Mouse (Mus musculus): ENCODE measurements around the gene Slc35e3. TPM values are rescaled to one million over a fixed set of nuclear protein-coding genes. Genes with fewer than 3 reads are reported as not detected.
A peak's percentile ranks its signal among the peaks of the same experiment; 100 is the strongest.

The Slc35e3 gene
- polyA plus RNA-seq, 1 experiment from 2014 or later: 3.7 TPM

DNA sequence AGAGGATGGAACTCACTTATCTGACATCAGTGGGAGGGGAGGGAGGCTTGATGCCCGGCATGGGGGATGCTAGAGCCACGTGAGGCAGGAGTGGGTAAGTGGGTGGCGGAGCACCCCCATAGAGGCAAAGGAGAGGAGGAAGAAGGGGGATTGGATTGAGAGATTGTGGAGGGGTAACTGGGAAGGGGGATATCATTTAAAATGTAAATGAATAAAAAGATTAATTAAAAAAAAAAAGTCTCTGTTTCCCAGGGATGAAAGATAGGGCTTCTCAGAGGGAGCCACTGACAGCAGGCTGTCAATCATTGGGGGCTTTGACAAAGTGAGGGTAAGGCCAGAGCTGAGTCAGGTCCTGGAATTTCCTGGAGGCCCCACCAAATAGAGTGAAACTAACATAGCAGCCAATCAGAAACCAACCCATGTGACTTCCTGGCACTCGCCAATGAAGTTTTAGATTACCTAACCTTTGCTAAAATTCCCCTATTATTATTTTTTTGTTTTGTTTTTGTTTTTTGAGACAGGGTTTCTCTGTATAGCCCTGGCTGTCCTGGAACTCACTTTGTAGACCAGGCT lies 31.2 kb downstream of the Slc35e3 start:
- Histone ChIP-seq H3K4me3 (ENCODE audit: low read depth, low read length) (no peak overlapping the region), H3K36me3 (replicated peaks; ENCODE audit: insufficient read depth, low read length) (no peaks in the 10 kb centered on the region), H3K27ac (ENCODE audit: low read depth) (no peak overlapping the region), H3K4me1 (ENCODE audit: insufficient read depth) (peaks cover 10% of the 10 kb centered on the region), H3K27me3 (ENCODE audit: insufficient read depth, low read length) (no peaks in the 10 kb centered on the region), H3K9ac (replicated peaks) (no peak overlapping the region), H3K4me2 (ENCODE audit: low read depth, low read length) (no peak overlapping the region), H3K9me3 (ENCODE audit: low read length) (no peaks in the 10 kb centered on the region)
- WGBS (ENCODE audit: insufficient replicate concordance): 57% methylated on average over 4 of the region's 4 CpGs
- DNase-seq: no peak
- ATAC-seq: no peak
- TF ChIP-seq CTCF (IDR thresholded peaks at IDR 0.05; ENCODE audit: low read depth): no peak
- TF ChIP-seq EP300 (IDR thresholded peaks at IDR 0.05; ENCODE audit: low read depth): no peak

DNA sequence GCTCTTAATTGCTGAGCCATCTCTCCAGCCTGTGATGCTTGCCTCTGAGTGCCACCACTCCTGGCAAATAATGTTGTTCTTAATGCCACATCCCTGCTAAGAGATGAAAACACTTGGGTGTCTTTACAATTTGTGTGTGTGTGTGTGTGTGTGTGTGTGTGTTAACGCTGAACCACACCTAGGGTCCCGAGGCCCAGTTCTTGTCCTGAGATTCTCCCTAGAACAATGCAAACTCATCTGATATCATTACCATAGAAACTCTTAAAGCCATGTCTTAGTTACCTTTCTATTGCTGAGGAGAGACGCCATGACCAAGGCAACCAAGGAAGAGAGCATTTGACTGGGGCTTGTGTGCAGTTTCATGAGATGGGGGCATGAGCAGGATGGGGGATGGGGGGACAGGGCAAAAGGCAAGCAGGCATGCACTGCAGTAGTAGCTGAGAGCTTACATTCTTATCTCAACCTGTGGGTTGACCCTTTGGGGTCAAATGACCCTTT lies 32.1 kb downstream of the Slc35e3 start:
- H3K36me3 ChIP-seq (replicated peaks; ENCODE audit: insufficient read depth, low read length): no peaks in the 10 kb centered on the region
- no peak overlapping the region for H3K9ac ChIP-seq (replicated peaks)
- H3K4me1 ChIP-seq (ENCODE audit: insufficient read depth): peaks cover 10% of the 10 kb centered on the region
- H3K27me3 ChIP-seq (ENCODE audit: insufficient read depth, low read length): no peaks in the 10 kb centered on the region
- 74% methylated on average over 3 of the region's 3 CpGs for WGBS (ENCODE audit: insufficient replicate concordance)
- no peak for DNase-seq
- H3K4me2 ChIP-seq (ENCODE audit: low read depth, low read length): no peak overlapping the region
- no peaks in the 10 kb centered on the region for H3K9me3 ChIP-seq (ENCODE audit: low read length)
- no peak for TF ChIP-seq CTCF (IDR thresholded peaks at IDR 0.05; ENCODE audit: low read depth)
- TF ChIP-seq EP300 (IDR thresholded peaks at IDR 0.05; ENCODE audit: low read depth): no peak
- H3K4me3 ChIP-seq (ENCODE audit: low read depth, low read length): no peak overlapping the region
- ATAC-seq: no peak
- H3K27ac ChIP-seq (ENCODE audit: low read depth): no peak overlapping the region

DNA sequence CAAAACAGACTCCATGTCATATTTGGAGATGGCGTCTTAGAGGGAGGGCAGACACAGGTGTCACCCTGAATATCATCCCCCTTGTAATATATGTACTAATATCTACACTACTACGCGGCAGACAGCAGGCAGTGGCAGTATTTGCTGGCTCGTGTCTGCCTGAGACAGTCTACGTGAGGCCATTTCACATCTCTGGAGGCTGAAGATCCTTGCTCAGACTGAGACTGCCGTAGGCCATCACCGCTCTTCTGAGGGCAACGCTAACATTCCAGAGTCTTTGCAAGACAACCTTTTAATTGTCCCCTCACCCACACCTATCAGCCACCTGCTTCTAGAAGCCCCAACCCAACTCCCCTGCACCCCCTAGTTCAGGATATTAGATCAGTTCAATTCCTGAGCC lies 32.7 kb downstream of the Slc35e3 start:
- no peak for ATAC-seq
- H3K27me3 ChIP-seq (ENCODE audit: insufficient read depth, low read length): no peaks in the 10 kb centered on the region
- H3K4me2 ChIP-seq (ENCODE audit: low read depth, low read length): no peak overlapping the region
- no peak for TF ChIP-seq EP300 (IDR thresholded peaks at IDR 0.05; ENCODE audit: low read depth)
- no peak for TF ChIP-seq CTCF (IDR thresholded peaks at IDR 0.05; ENCODE audit: low read depth)
- H3K4me3 ChIP-seq (ENCODE audit: low read depth, low read length): no peak overlapping the region
- H3K4me1 ChIP-seq (ENCODE audit: insufficient read depth): peaks cover 14% of the 10 kb centered on the region
- DNase-seq: no peak
- no peaks in the 10 kb centered on the region for H3K9me3 ChIP-seq (ENCODE audit: low read length)
- H3K36me3 ChIP-seq (replicated peaks; ENCODE audit: insufficient read depth, low read length): no peaks in the 10 kb centered on the region
- H3K9ac ChIP-seq (replicated peaks): no peak overlapping the region
- 84% methylated on average over 8 of the region's 8 CpGs for WGBS (ENCODE audit: insufficient replicate concordance)
- no peak overlapping the region for H3K27ac ChIP-seq (ENCODE audit: low read depth)

DNA sequence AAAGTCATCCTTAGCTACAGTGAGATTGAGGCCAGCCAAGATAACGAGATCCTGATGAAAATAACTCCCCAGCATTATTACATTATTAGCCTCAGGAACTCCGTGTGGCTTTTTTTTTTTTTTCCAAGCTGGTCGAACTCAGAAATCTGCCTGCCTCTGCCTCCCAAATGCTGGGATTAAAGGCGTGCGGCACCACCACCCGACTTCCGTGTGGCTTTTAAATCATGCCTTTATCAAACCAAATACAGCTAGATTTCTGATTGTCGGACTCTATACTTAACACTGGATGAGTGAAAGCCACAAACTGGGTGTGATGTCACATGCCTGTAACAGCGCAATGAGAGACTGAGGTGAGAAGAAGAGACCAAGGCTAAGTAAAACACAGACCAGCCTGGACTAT lies 33.3 kb downstream of the Slc35e3 start:
- DNase-seq (no peak), ATAC-seq (no peak)
- H3K36me3 ChIP-seq (replicated peaks; ENCODE audit: insufficient read depth, low read length): 0 out of 2 replicates have a peak, but pooled peaks cover under 1% of the 10 kb centered on the region
- H3K27me3 ChIP-seq (ENCODE audit: insufficient read depth, low read length): no peaks in the 10 kb centered on the region
- no peaks in the 10 kb centered on the region for H3K9me3 ChIP-seq (ENCODE audit: low read length)
- H3K4me3 ChIP-seq (ENCODE audit: low read depth, low read length): no peak overlapping the region
- TF ChIP-seq CTCF (IDR thresholded peaks at IDR 0.05; ENCODE audit: low read depth) (no peak), EP300 (IDR thresholded peaks at IDR 0.05; ENCODE audit: low read depth) (no peak)
- H3K9ac ChIP-seq (replicated peaks): no peak overlapping the region
- H3K27ac ChIP-seq (ENCODE audit: low read depth): no peak overlapping the region
- peaks cover 14% of the 10 kb centered on the region for H3K4me1 ChIP-seq (ENCODE audit: insufficient read depth)
- 79% methylated on average over 9 of the region's 9 CpGs for WGBS (ENCODE audit: insufficient replicate concordance)
- no peak overlapping the region for H3K4me2 ChIP-seq (ENCODE audit: low read depth, low read length)

DNA sequence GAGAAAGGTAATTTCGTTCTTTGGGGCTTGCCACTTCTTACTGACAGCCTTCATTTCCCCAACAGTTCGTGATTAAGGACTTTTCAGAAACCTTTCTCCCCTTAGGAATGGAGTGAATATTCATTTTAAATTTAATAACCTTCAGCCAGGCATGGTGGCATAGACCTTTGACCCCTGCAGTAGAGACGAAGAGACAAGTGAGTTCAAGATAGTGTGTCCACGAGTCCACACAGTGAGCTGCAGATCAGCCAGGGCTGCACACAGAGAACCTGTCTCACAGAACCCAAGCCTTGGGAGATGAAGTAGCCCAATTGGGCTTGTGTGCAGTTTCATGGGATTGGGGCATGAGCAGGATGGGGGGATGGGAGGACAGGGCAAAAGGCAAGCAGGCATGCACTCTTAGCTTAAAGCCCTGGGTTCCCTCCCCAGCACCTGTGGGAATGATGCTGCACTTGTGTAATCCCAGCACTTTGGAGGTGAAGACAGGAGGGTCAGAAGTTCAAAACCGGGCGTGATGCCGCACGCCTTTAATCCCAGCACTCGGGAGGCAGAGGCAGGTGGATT lies 33.9 kb downstream of the Slc35e3 start:
- 78% methylated on average over 9 of the region's 9 CpGs for WGBS (ENCODE audit: insufficient replicate concordance)
- no peak for DNase-seq
- TF ChIP-seq EP300 (IDR thresholded peaks at IDR 0.05; ENCODE audit: low read depth): no peak
- no peak for TF ChIP-seq CTCF (IDR thresholded peaks at IDR 0.05; ENCODE audit: low read depth)
- Histone ChIP-seq H3K9ac (replicated peaks) (no peak overlapping the region), H3K4me1 (ENCODE audit: insufficient read depth) (peaks cover 15% of the 10 kb centered on the region), H3K4me2 (ENCODE audit: low read depth, low read length) (no peak overlapping the region), H3K27me3 (ENCODE audit: insufficient read depth, low read length) (no peaks in the 10 kb centered on the region), H3K36me3 (replicated peaks; ENCODE audit: insufficient read depth, low read length) (peaks cover 6% of the 10 kb centered on the region; the same call in 1 of the 2 replicates), H3K4me3 (ENCODE audit: low read depth, low read length) (no peak overlapping the region), H3K27ac (ENCODE audit: low read depth) (no peak overlapping the region), H3K9me3 (ENCODE audit: low read length) (no peaks in the 10 kb centered on the region)
- no peak for ATAC-seq

DNA sequence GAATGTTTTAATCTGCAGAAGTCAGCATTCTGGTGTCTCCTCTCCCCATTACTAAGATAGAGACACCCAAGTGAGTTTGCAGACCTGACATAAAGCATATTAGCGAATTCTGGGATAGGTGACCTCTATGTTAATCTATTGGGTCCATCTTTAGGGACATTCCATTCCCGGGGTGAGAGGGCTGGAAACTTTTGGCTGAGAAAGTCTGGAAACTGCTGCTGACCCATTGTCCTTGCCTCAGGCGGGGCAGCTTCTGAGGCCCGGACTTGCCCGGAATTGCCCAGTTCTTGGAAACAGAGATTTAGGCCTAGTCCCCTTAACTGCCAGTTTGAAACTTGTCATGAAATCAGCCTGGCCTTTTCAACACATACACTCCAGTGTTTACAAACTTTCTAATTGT lies 34.8 kb downstream of the Slc35e3 start:
- Histone ChIP-seq H3K9ac (replicated peaks) (peak overlapping the region; percentile 47), H3K36me3 (replicated peaks; ENCODE audit: insufficient read depth, low read length) (peaks cover 15% of the 10 kb centered on the region), H3K4me1 (ENCODE audit: insufficient read depth) (peaks cover 22% of the 10 kb centered on the region), H3K4me2 (ENCODE audit: low read depth, low read length) (peak overlapping the region; percentile 72), H3K27me3 (ENCODE audit: insufficient read depth, low read length) (no peaks in the 10 kb centered on the region), H3K27ac (ENCODE audit: low read depth) (peak overlapping the region; percentile 58; the same call in 1 of the 2 replicates), H3K9me3 (ENCODE audit: low read length) (no peaks in the 10 kb centered on the region), H3K4me3 (ENCODE audit: low read depth, low read length) (peak overlapping the region; percentile 88)
- TF ChIP-seq CTCF (IDR thresholded peaks at IDR 0.05; ENCODE audit: low read depth) (no peak), EP300 (IDR thresholded peaks at IDR 0.05; ENCODE audit: low read depth) (no peak)
- no peak for ATAC-seq
- no peak for DNase-seq
- 72% methylated on average over 5 of the region's 5 CpGs for WGBS (ENCODE audit: insufficient replicate concordance)

All from liver, postnatal 0 days (tissue).